Mouse (Mus musculus): ENCODE measurements around the gene Cyth4. TPM values are rescaled to one million over a fixed set of nuclear protein-coding genes. Genes with fewer than 3 reads are reported as not detected.

Cyth4 gene
- total RNA-seq, 2 experiments from 2014 or later = 5.3 to 7.7 TPM

- intact Hi-C loops (cut with DNase I) = no loop called here
- DNase-seq = no peak
These were observed 13.5 kb upstream of the Cyth4 start for GRCm38 (mm10) chr15:78583352-78583751.

DNA sequence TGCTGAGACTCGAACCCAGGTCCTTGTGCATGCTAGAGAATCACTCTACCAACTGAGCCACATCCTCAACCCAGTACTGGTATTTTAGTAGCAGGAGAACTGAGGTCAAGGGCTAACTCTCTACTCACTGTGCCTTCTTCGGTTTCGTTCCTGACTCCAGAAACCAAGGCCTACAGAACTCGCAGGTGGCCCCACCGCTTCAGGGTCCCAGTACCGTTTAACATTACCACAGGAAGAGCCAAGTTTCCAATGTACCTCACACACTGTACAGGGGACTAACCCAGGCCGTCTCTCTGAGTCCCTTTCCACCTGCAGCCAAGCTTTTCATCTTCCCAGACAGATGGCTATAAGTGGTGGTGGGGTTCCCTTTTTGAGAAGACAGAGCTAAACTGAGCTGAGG is 11.4 kb upstream of the Cyth4 start:
- intact Hi-C loops (cut with DNase I) = no loop called here

GRCm38 (mm10) chr15:78587050-78587994 is 9.5 kb upstream of the Cyth4 start:
- DNase-seq = peak; percentile 82 to 92

More for the DNA sequence above, 11.4 kb upstream of the Cyth4 start:
- DNase-seq = no peak

DNA sequence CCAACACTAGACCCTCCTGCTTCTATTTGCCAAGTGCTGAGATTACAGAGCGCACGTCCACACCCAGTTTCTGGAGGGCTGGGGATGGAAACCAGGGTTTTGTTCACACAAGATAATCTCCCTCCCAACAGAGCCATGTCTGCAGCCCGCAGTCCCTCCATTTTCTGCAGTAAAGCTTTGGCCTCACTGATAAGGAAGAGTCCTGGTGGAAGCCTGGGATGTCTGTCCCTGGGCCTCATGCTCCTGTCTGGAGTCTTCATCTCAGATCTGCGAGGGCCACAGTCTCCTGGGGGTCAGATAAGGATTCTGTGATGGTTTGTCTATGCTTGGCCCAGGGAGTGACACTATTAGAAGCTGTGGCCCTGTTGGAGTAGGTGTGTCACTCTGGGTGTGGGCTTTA is 8.8 kb upstream of the Cyth4 start:
- intact Hi-C loops (cut with DNase I) = no loop called here
- no peak for DNase-seq

More at GRCm38 (mm10) chr15:78587050-78587994, 9.5 kb upstream of the Cyth4 start:
- intact Hi-C loops (cut with DNase I) = loop anchor here (1.0 kb wide), 1 partner anchor 157 kb away; no protein-coding TSS in a partner anchor

GRCm38 (mm10) chr15:78588900-78589299 is 7.9 kb upstream of the Cyth4 start:
- intact Hi-C loops (cut with DNase I) = no loop called here
- no peak for DNase-seq

- intact Hi-C loops (cut with DNase I) = no loop called here
- DNase-seq = no peak
These were observed 6.9 kb upstream of the Cyth4 start for GRCm38 (mm10) chr15:78589936-78590335.

GRCm38 (mm10) chr15:78590785-78591184 is 6.1 kb upstream of the Cyth4 start:
- DNase-seq = no peak
- intact Hi-C loops (cut with DNase I) = no loop called here

GRCm38 (mm10) chr15:78591680-78592451 is 5.0 kb upstream of the Cyth4 start:
- intact Hi-C loops (cut with DNase I) = no loop called here
- DNase-seq = no peak

- no peak for DNase-seq
- intact Hi-C loops (cut with DNase I) = no loop called here
These were observed 4.3 kb upstream of the Cyth4 start for GRCm38 (mm10) chr15:78592452-78592968.

DNA sequence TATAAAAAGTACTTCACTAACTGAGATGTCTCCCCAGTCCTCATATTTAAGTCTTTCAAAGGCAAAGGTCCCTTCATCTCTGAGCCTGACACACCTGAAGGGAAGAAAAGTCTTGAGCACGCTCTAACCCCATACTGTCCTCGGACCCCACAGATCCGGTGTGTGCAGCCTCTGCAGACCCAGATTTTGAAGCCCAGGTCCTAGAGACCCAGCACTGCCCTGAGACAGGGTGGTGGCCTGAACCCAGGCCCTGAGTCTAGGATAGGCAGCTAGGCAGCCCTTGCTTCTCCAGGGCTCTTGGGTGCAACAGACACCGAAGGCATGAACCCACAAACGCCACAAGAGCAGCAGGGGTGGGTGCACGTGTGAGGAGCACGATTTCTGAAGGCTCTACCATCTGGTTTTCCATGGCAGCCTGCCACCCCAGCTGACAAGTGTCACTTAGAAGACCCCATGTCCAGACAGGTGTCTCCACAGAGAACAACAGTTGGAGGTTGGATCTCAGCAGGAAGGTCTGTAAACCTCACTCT is 2.9 kb upstream of the Cyth4 start:
- intact Hi-C loops (cut with DNase I) = no loop called here
- DNase-seq = no peak

GRCm38 (mm10) chr15:78594831-78595230 is 2.0 kb upstream of the Cyth4 start:
- intact Hi-C loops (cut with DNase I) = no loop called here
- no peak for DNase-seq

GRCm38 (mm10) chr15:78595468-78595867 is 1.4 kb upstream of the Cyth4 start:
- DNase-seq = no peak
- intact Hi-C loops (cut with DNase I) = no loop called here

GRCm38 (mm10) chr15:78596504-78596903 is 343 bp upstream of the Cyth4 start:
- intact Hi-C loops (cut with DNase I) = no loop called here
- DNase-seq = no peak

DNA sequence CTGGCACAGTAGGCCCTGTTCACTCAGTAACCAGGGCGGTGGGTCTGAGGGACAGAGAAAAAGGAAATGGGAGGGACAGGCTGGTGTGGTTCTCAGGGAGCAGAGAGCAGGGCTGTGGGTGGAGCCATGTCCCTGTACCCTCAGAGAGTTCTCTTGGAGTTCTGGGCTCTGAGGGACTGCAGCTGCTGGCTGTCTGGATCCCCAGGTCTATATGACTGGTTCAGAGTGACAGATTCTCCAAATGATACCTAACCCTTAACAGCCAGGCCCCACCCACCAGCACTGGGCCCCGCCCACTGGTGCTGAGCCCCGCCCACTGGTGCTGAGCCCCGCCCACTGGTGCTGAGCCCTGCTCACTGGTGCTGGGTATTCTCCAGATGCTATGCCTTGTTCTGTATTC is 882 bp downstream of the Cyth4 start:
- DNase-seq = peak; percentile 56 to 57
- intact Hi-C loops (cut with DNase I) = no loop called here

DNA sequence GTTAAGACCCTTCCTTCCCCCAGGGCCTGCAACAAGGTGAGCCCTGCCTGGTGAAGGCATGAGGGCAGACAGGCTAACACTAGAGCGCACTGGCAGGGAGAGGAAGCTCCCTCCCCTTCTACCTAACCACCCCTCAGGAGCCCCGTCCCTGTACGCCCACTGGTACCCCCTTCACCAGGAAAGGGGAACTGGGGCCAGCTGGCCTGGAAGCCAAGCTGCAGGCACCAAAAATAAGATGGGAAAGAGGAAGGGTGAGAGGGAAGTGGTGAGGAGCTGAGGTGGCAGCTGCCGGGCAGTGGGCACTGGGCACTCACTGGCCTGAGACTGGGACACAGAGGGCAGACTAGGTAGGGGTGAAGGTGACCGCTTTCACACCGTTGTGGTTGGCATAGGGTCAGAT is 2.3 kb downstream of the Cyth4 start:
- no peak for DNase-seq
- intact Hi-C loops (cut with DNase I) = no loop called here

DNA sequence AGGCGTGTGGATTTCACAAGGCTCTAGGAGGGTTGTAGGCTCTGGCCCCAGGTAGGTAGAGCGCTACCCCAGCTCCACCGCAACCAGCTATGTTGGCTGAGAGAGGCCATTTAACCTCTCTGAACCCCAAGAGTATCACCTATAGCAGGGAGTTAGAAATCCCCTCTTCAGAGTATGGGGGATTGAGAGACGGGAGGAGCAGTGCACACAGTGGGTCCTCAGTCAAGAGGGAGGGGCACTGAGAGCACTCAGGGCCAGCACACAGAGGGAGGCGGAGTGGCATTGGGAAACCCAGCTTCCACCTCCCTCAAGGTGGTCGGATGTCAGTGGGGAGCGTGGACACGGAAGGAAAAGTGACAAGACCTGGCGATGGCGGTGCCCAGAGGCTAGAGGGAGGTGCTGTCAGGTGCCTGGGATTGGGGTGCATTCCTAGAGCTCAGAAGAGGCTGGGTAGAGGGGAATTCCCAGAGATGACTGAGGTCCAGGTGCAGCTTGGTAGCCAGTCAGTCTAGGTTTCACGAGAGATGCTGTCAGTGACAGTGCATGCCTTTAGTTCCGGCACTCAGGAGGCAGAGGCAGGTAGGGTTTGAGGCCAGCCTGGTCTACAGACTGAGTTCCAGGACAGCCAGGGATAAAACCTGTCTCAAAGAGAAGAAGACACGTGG is 2.8 kb downstream of the Cyth4 start:
- intact Hi-C loops (cut with DNase I) = no loop called here
- no peak for DNase-seq

DNA sequence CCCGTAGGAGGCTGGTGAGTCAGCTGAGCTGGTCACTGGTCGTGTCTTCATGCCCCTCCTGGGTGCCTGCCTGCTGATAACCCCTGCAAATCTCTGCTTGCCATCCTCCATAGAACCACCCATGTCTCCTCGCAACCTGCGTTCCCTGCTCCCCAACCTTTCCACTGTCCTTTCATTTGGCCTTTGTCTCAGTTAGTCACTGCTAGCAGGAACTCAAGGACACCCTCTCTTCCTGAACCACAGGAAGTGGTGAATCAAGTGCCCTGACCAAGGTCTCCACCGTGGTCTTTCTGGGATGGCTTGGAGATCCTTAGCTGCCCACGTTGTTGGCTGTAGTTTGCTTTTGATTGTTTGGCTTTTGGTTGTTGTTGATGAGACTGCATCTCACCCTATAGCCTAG is 4.3 kb downstream of the Cyth4 start:
- no peak for DNase-seq
- intact Hi-C loops (cut with DNase I) = no loop called here

- intact Hi-C loops (cut with DNase I) = no loop called here
- no peak for DNase-seq
These were observed 7.4 kb downstream of the Cyth4 start for GRCm38 (mm10) chr15:78604255-78604654.

GRCm38 (mm10) chr15:78605371-78605791 is 8.5 kb downstream of the Cyth4 start:
- DNase-seq = no peak
- intact Hi-C loops (cut with DNase I) = no loop called here

DNA sequence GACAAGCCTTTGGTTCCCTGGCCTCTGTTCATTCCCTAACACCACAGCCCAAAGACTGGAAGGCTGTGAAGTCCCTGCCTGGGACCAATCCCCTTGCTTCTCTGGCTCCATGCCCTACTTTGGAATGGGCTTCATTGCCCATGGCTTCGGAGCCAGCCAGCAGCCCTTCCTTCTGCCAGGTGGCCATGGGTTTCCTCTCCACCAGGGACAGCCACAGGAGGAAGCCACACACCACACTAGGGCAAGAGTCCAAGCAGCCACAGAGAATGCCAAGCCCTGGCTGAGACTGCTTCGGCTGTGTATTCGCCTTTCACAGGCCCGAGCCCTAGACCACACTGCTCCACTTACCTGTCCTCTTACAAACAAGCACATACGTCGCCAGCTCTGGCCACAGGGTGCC is 9.2 kb downstream of the Cyth4 start:
- intact Hi-C loops (cut with DNase I) = no loop called here
- DNase-seq = no peak

- no peak for DNase-seq
- intact Hi-C loops (cut with DNase I) = no loop called here
These were observed 10.6 kb downstream of the Cyth4 start for GRCm38 (mm10) chr15:78607463-78607862.
